Mouse (Mus musculus) bone marrow, adult 2 months (tissue): Measurements from ENCODE around the gene Stoml1.

Experiments
- CTCF ChIP-seq: fragments of 200-500 bp; IDR thresholded peaks from 2 replicates; pipeline ENCODE4 v1.5.1; 2011; ENCODE audit warnings: low read length, control low read depth; ENCODE audit not compliant: control insufficient read depth, insufficient read depth
- POLR2A ChIP-seq: fragments of 200-500 bp; IDR thresholded peaks from 2 replicates; pipeline ENCODE4 v1.6.1; 2011; ENCODE audit warnings: low read depth, mild to moderate bottlenecking, control low read depth, low read length, borderline replicate concordance; ENCODE audit not compliant: control insufficient read depth

GRCm38 (mm10) chr9:58242696-58243095 lies 10.3 kb upstream of the Stoml1 start:
- no peak for TF ChIP-seq CTCF
- no peak for TF ChIP-seq POLR2A
